Mouse (Mus musculus) midbrain, embryonic 15.5 days (tissue): ENCODE data around the gene Cmtm1. TPM values are rescaled to one million over a fixed set of nuclear protein-coding genes. Genes with fewer than 3 reads are reported as not detected.
"Not testable (repeated sequence)": the region's sequence is repeated elsewhere in the genome, so short reads cannot be mapped to it uniquely, and the experiment has no call there.

Experiments
- ATAC-seq: fragments of 200-750 bp; cut with Nextera tagmentation; replicated peaks from 2 replicates; pipeline ENCODE4 v1.8.0; 2017; ENCODE audit warnings: moderate TSS enrichment
- H3K27ac ChIP-seq: fragments of 300-500 bp; sonication (generic); 2 replicates; pipeline ENCODE4 v1.5.1; 2015; ENCODE audit warnings: mild to moderate bottlenecking, inconsistent platforms
- H3K27me3 ChIP-seq: fragments of 300-500 bp; sonication (generic); replicated peaks from 2 replicates; pipeline ENCODE4 v1.6.1; 2015; ENCODE audit warnings: inconsistent platforms
- H3K36me3 ChIP-seq: fragments of 300-500 bp; sonication (generic); replicated peaks from 2 replicates; pipeline ENCODE4 v1.6.1; 2015; ENCODE audit warnings: inconsistent platforms
- H3K4me1 ChIP-seq: fragments of 300-500 bp; sonication (generic); 2 replicates; pipeline ENCODE4 v1.6.1; 2015; ENCODE audit warnings: inconsistent platforms
- H3K4me2 ChIP-seq: fragments of 300-500 bp; sonication (generic); 2 replicates; pipeline ENCODE4 v1.6.1; 2015; ENCODE audit warnings: inconsistent platforms, mild to moderate bottlenecking, moderate library complexity
- H3K4me3 ChIP-seq: fragments of 300-500 bp; sonication (generic); 2 replicates; pipeline ENCODE4 v1.5.1; 2015; ENCODE audit warnings: mild to moderate bottlenecking, inconsistent platforms
- H3K9ac ChIP-seq: fragments of 300-500 bp; sonication (generic); 2 replicates; pipeline ENCODE4 v1.6.1; 2015; ENCODE audit warnings: mild to moderate bottlenecking, inconsistent platforms
- H3K9me3 ChIP-seq: fragments of 300-500 bp; sonication (generic); 2 replicates; pipeline ENCODE4 v1.6.1; 2016; ENCODE audit warnings: inconsistent platforms
- WGBS: fragments of 180-500 bp; shearing (Covaris S2); methylation state at CpG from one replicate; pipeline ENCODE4 v1.1.7; 2015; ENCODE audit warnings: mixed read lengths; 5-methylcytosine and 5-hydroxymethylcytosine counted together
- polyA plus RNA-seq: library from polyadenylated mRNA; unstranded; fragments of >200 nt; fragmentation: Nextera tagmentation; extraction: Ambion mirVana; gene quantifications from 2 replicates; pipeline ENCODE4 v1.2.1, GENCODE M21; 2015

Gene Cmtm1
- polyA plus RNA-seq: not detected in 2 replicates

- not testable (repeated sequence) for H3K4me3 ChIP-seq, ATAC-seq, H3K9ac ChIP-seq, H3K36me3 ChIP-seq, H3K9me3 ChIP-seq, H3K27ac ChIP-seq, H3K4me1 ChIP-seq, H3K4me2 ChIP-seq, H3K27me3 ChIP-seq
- 93% methylated on average over 36 of the region's 36 CpGs for WGBS
These were observed at the start of gene Cmtm1, which contains the start of gene Gm45711 for GRCm38 (mm10) chr8:104309441-104310155. Gene Cmtm1, minus strand, starts transcription at chr8:104310145. Gene Gm45711, minus strand, starts transcription at chr8:104310081.

GRCm38 (mm10) chr8:104358637-104359036, 48.7 kb upstream of the Cmtm1 start:
- Histone ChIP-seq H3K4me2 (no peak overlapping the region), H3K4me3 (no peak overlapping the region), H3K9ac (no peak overlapping the region), H3K27ac (no peak overlapping the region), H3K36me3 (no peaks in the 10 kb centered on the region), H3K4me1 (0 out of 2 replicates have a peak, but pooled peaks cover 7% of the 10 kb centered on the region), H3K27me3 (no peaks in the 10 kb centered on the region), H3K9me3 (no peaks in the 10 kb centered on the region)
- ATAC-seq: 0 out of 2 replicates have a peak, but pooled peaks have one; percentile 21
- WGBS: 50% methylated on average over 3 of the region's 3 CpGs

DNA sequence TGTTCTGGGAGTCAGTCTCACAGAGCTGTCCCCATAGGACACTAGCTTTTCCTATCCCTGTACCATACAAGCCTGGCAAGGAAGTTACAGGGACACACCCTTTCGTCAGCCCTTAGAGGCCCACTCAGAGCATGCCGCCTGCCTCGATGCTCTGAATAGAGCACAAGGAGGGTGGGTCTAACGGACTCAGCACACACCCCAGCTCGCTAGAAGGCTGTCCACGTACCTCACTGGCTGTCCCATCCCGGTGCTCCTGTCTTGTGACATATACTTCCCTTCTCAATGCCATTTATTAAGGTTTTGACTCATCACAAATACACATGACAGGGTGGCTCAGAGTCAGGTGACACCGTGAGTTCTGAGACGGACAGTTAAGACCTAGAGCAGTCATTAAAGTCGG, 44.6 kb upstream of the Cmtm1 start:
- ATAC-seq: no peak
- Histone ChIP-seq H3K27me3 (no peaks in the 10 kb centered on the region), H3K4me1 (0 out of 2 replicates have a peak, but pooled peaks cover 12% of the 10 kb centered on the region), H3K9ac (no peak overlapping the region), H3K27ac (no peak overlapping the region), H3K9me3 (no peaks in the 10 kb centered on the region), H3K4me2 (no peak overlapping the region), H3K4me3 (no peak overlapping the region), H3K36me3 (no peaks in the 10 kb centered on the region)
- WGBS: 92% methylated on average over 10 of the region's 10 CpGs

- Histone ChIP-seq H3K36me3 (no peaks in the 10 kb centered on the region), H3K4me3 (no peak overlapping the region), H3K4me2 (no peak overlapping the region), H3K9ac (no peak overlapping the region), H3K27ac (peak overlapping the region; percentile 36; the same call in 1 of the 2 replicates), H3K27me3 (no peaks in the 10 kb centered on the region), H3K9me3 (no peaks in the 10 kb centered on the region), H3K4me1 (0 out of 2 replicates have a peak, but pooled peaks cover 5% of the 10 kb centered on the region)
- WGBS: 58% methylated on average over 5 of the region's 5 CpGs
- peak; percentile 58; the same call in 1 of the 2 replicates for ATAC-seq
These were observed 43.2 kb upstream of the Cmtm1 start for GRCm38 (mm10) chr8:104353186-104353585.

GRCm38 (mm10) chr8:104350047-104350446, 40.1 kb upstream of the Cmtm1 start:
- Histone ChIP-seq H3K9ac (no peak overlapping the region), H3K36me3 (no peaks in the 10 kb centered on the region; the same call in 1 of the 2 replicates), H3K4me3 (no peak overlapping the region), H3K27ac (no peak overlapping the region), H3K27me3 (no peaks in the 10 kb centered on the region), H3K9me3 (no peaks in the 10 kb centered on the region), H3K4me2 (no peak overlapping the region), H3K4me1 (0 out of 2 replicates have a peak, but pooled peaks cover 5% of the 10 kb centered on the region)
- ATAC-seq: no peak
- WGBS: 89% methylated on average over 13 of the region's 13 CpGs

DNA sequence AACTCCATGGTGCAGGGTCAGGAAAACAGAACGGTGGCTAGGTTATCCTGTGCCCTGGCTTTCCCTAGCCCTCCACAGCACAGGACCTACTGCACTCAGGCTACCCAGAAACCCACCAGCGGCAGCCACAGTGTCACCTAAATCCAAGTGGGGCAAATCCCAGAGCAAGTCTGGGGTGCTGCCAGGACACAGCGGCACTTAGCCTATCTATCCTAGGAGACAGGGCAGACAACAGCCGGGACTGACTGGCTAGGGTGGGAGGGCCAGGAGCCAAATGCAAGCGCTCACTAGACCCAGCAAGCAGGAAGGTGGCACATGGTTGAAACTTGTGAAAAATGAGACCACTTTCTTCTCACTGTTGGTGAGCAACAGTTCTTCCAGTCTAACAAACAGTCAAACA, 39.0 kb upstream of the Cmtm1 start:
- 92% methylated on average over 5 of the region's 5 CpGs for WGBS
- ATAC-seq: no peak
- H3K27ac ChIP-seq: no peak overlapping the region

DNA sequence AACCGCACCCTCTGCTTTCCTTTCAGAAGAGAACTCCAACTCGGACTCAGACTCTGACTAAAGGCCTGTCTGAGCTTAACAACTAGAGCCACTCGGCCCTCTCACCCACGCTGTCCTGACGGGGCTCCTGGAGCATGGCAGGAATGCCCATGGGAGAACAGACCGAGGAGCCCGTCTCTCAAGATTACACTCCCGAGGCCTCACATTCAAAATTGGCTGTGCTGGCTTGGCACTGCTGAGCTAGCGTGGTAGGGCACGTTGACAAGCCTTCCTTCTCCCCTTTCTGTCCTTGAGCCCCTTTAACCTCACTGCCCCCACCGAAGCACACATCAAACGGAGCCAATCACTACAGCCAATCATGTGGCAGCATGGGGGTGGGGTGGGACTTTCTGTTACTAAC, 36.8 kb upstream of the Cmtm1 start:
- WGBS: 56% methylated on average over 12 of the region's 12 CpGs
- Histone ChIP-seq H3K27me3 (no peaks in the 10 kb centered on the region), H3K27ac (no peak overlapping the region), H3K36me3 (no peaks in the 10 kb centered on the region; the same call in 1 of the 2 replicates), H3K4me1 (no peaks in the 10 kb centered on the region), H3K4me3 (no peak overlapping the region), H3K4me2 (no peak overlapping the region), H3K9ac (no peak overlapping the region), H3K9me3 (no peaks in the 10 kb centered on the region)
- no peak for ATAC-seq

More for the DNA sequence above, 39.0 kb upstream of the Cmtm1 start:
- Histone ChIP-seq H3K27me3 (no peaks in the 10 kb centered on the region), H3K36me3 (no peaks in the 10 kb centered on the region; the same call in 1 of the 2 replicates), H3K9ac (no peak overlapping the region), H3K4me1 (0 out of 2 replicates have a peak, but pooled peaks cover 5% of the 10 kb centered on the region), H3K9me3 (no peaks in the 10 kb centered on the region), H3K4me2 (no peak overlapping the region), H3K4me3 (no peak overlapping the region)

GRCm38 (mm10) chr8:104344622-104345021, 34.7 kb upstream of the Cmtm1 start:
- H3K4me3 ChIP-seq: no peak overlapping the region
- H3K4me2 ChIP-seq: no peak overlapping the region
- H3K4me1 ChIP-seq: peaks cover 14% of the 10 kb centered on the region
- H3K36me3 ChIP-seq: no peaks in the 10 kb centered on the region; the same call in 1 of the 2 replicates
- no peaks in the 10 kb centered on the region for H3K27me3 ChIP-seq
- 89% methylated on average over 5 of the region's 5 CpGs for WGBS
- no peak overlapping the region for H3K9ac ChIP-seq
- H3K27ac ChIP-seq: no peak overlapping the region
- ATAC-seq: no peak
- no peaks in the 10 kb centered on the region for H3K9me3 ChIP-seq

- Histone ChIP-seq H3K27me3 (no peaks in the 10 kb centered on the region), H3K36me3 (no peaks in the 10 kb centered on the region; the same call in 1 of the 2 replicates), H3K4me2 (no peak overlapping the region), H3K9ac (no peak overlapping the region), H3K4me1 (peaks cover 17% of the 10 kb centered on the region), H3K9me3 (no peaks in the 10 kb centered on the region), H3K4me3 (no peak overlapping the region), H3K27ac (no peak overlapping the region)
- 11% methylated on average over 7 of the region's 7 CpGs for WGBS
- ATAC-seq: peak; percentile 57
These were observed 34.0 kb upstream of the Cmtm1 start for GRCm38 (mm10) chr8:104343957-104344356.

- Histone ChIP-seq H3K36me3 (no peaks in the 10 kb centered on the region), H3K27ac (no peak overlapping the region), H3K9ac (no peak overlapping the region), H3K4me1 (peaks cover 17% of the 10 kb centered on the region), H3K4me2 (no peak overlapping the region), H3K4me3 (no peak overlapping the region), H3K27me3 (no peaks in the 10 kb centered on the region), H3K9me3 (no peaks in the 10 kb centered on the region)
- WGBS: 84% methylated on average over 5 of the region's 5 CpGs
- no peak for ATAC-seq
These were observed 32.5 kb upstream of the Cmtm1 start for GRCm38 (mm10) chr8:104342426-104342825.

- Histone ChIP-seq H3K4me1 (peaks cover 17% of the 10 kb centered on the region), H3K4me3 (peak overlapping the region; percentile 51; the same call in 1 of the 2 replicates), H3K27ac (no peak overlapping the region), H3K4me2 (peak overlapping the region; percentile 83), H3K9ac (no peak overlapping the region), H3K9me3 (no peaks in the 10 kb centered on the region), H3K27me3 (no peaks in the 10 kb centered on the region), H3K36me3 (no peaks in the 10 kb centered on the region)
- WGBS: 49% methylated on average over 6 of the region's 6 CpGs
- no peak for ATAC-seq
These were observed 31.7 kb upstream of the Cmtm1 start for GRCm38 (mm10) chr8:104341678-104342077.

DNA sequence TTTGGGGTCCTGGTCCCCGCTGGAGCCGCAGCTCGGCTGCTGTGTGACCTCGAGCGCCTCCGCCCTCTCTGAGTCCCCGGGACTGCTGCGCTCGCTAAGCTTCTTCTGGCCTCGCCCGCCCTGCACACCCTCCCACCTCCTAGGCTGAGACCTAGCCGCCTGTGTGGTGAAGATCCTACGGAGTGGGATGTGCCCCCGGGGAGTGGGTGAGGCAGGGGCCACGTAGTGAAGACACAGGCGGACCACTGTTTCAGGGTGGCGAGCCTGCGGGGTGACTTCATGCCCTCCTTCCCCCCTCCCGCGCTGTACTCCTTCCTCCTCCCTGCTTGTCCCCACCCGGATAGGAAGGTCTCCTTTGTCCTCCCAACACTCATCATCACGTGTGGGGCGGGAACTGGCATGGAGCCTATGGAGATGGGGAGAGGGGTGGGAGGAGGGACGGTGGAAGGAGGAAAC, 31.2 kb upstream of the Cmtm1 start:
- H3K4me2 ChIP-seq: peak overlapping the region; percentile 83
- no peaks in the 10 kb centered on the region for H3K9me3 ChIP-seq
- peak; percentile 68 for ATAC-seq
- H3K9ac ChIP-seq: peak overlapping the region; percentile 38
- WGBS: 1% methylated on average over 24 of the region's 24 CpGs
- peak overlapping the region; percentile 18; the same call in 1 of the 2 replicates for H3K27ac ChIP-seq
- no peaks in the 10 kb centered on the region for H3K27me3 ChIP-seq
- H3K36me3 ChIP-seq: no peaks in the 10 kb centered on the region
- H3K4me3 ChIP-seq: peak overlapping the region; percentile 51
- peaks cover 17% of the 10 kb centered on the region for H3K4me1 ChIP-seq
